Mouse (Mus musculus) intestine, postnatal 0 days (tissue): ENCODE measurements at regions not wholly inside any gene's neighbourhood (a gene's known extent, or its start where the extent isn't known, plus 50 kb on each side); places are given as distances from the start of the nearest gene placed in this dataset.

ENCODE experiments used
- ATAC-seq: fragments of 200-750 bp; cut with Nextera tagmentation; 2 replicates; pipeline ENCODE4 v1.8.0; 2017; ENCODE audit warnings: mild to moderate bottlenecking, moderate TSS enrichment, moderate library complexity
- H3K27ac ChIP-seq: fragments of 300-500 bp; sonication (generic); 2 replicates; pipeline ENCODE4 v1.5.1; 2014; ENCODE audit warnings: mild to moderate bottlenecking, low read depth, low read length, moderate library complexity
- H3K27me3 ChIP-seq: fragments of 300-500 bp; sonication (generic); replicated peaks from 2 replicates; pipeline ENCODE4 v1.6.1; 2014; ENCODE audit warnings: low read length, mixed read lengths; ENCODE audit not compliant: control insufficient read depth, insufficient read depth
- H3K36me3 ChIP-seq: fragments of 300-500 bp; sonication (generic); 2 replicates; pipeline ENCODE4 v1.6.1; 2014; ENCODE audit warnings: mild to moderate bottlenecking, moderate library complexity; ENCODE audit not compliant: control insufficient read depth, insufficient read depth
- H3K4me1 ChIP-seq: fragments of 300-500 bp; sonication (generic); replicated peaks from 2 replicates; pipeline ENCODE4 v1.6.1; 2014; ENCODE audit warnings: antibody characterized with exemption, low read length, mixed read lengths; ENCODE audit not compliant: control insufficient read depth, insufficient read depth
- H3K4me2 ChIP-seq: fragments of 300-500 bp; sonication (generic); replicated peaks from 2 replicates; pipeline ENCODE4 v1.6.1; 2014; ENCODE audit warnings: low read depth, mild to moderate bottlenecking, moderate library complexity
- H3K4me3 ChIP-seq: fragments of 300-500 bp; sonication (generic); 2 replicates; pipeline ENCODE4 v1.5.1; 2014; ENCODE audit warnings: low read depth, low read length
- H3K9ac ChIP-seq: fragments of 300-500 bp; sonication (generic); 2 replicates; pipeline ENCODE4 v1.6.1; 2014; ENCODE audit warnings: mild to moderate bottlenecking, low read depth, low read length
- H3K9me3 ChIP-seq: fragments of 300-500 bp; sonication (generic); 2 replicates; pipeline ENCODE4 v1.6.1; 2016; ENCODE audit warnings: mixed run types; ENCODE audit not compliant: control insufficient read depth
- CTCF ChIP-seq: sonication (generic); IDR thresholded peaks from 2 replicates; pipeline ENCODE4 v1.5.1; 2016; ENCODE audit warnings: low read depth, mild to moderate bottlenecking, control low read depth, antibody characterized with exemption, moderate library complexity
- WGBS: fragments of 180-500 bp; shearing (Covaris S2); extraction: QIAGEN DNeasy Blood & Tissue Kit; methylation state at CpG from one replicate; pipeline ENCODE4 v1.1.7; 2014; 5-methylcytosine and 5-hydroxymethylcytosine counted together

GRCm38 (mm10) chr15:96883754-96884153 is 172.0 kb downstream of the Slc38a4 start:
- TF ChIP-seq CTCF = no peak
- WGBS = 80% methylated on average over 10 of the region's 10 CpGs
- ATAC-seq = no peak

DNA sequence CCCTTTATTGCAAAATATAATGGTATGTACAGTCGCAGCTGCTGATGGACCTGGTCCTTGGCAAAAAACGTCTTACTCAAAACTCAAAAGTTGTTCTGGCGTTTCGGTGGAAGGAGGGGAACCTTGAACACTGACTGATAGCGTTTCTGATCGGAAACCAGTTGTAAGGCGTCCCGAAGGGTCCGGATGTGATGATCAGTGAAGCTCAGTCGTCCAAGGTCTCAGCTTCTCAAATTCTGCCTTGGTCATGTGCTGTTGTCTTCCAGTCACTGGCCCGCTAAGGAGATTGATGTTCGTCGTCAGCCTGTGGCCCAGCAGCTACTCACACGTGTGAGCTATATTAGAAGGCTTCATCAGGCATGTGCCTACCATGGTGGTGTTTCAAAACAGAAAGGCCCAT is 173.5 kb downstream of the Slc38a4 start:
- no peak overlapping the region for H3K4me3 ChIP-seq
- H3K9me3 ChIP-seq = no peaks in the 10 kb centered on the region
- no peaks in the 10 kb centered on the region for H3K36me3 ChIP-seq
- H3K27ac ChIP-seq = no peak overlapping the region
- H3K27me3 ChIP-seq = no peaks in the 10 kb centered on the region
- no peak overlapping the region for H3K4me2 ChIP-seq
- no peak overlapping the region for H3K9ac ChIP-seq
- WGBS = 75% methylated on average over 14 of the region's 14 CpGs
- no peaks in the 10 kb centered on the region for H3K4me1 ChIP-seq
- no peak for TF ChIP-seq CTCF
- no peak for ATAC-seq

More at GRCm38 (mm10) chr15:96883754-96884153, 172.0 kb downstream of the Slc38a4 start:
- Histone ChIP-seq H3K9ac (no peak overlapping the region), H3K27me3 (no peaks in the 10 kb centered on the region), H3K4me2 (no peak overlapping the region), H3K4me1 (no peaks in the 10 kb centered on the region), H3K4me3 (no peak overlapping the region), H3K27ac (no peak overlapping the region), H3K36me3 (no peaks in the 10 kb centered on the region), H3K9me3 (no peaks in the 10 kb centered on the region)

- Histone ChIP-seq H3K4me1 (no peaks in the 10 kb centered on the region), H3K27me3 (no peaks in the 10 kb centered on the region), H3K4me2 (no peak overlapping the region), H3K9me3 (no peaks in the 10 kb centered on the region), H3K36me3 (no peaks in the 10 kb centered on the region), H3K27ac (no peak overlapping the region), H3K4me3 (no peak overlapping the region), H3K9ac (no peak overlapping the region)
- TF ChIP-seq CTCF = no peak
- no peak for ATAC-seq
- WGBS = 57% methylated on average over 9 of the region's 9 CpGs
Measured at GRCm38 (mm10) chr15:96881519-96882170, 174.1 kb downstream of the Slc38a4 start.

DNA sequence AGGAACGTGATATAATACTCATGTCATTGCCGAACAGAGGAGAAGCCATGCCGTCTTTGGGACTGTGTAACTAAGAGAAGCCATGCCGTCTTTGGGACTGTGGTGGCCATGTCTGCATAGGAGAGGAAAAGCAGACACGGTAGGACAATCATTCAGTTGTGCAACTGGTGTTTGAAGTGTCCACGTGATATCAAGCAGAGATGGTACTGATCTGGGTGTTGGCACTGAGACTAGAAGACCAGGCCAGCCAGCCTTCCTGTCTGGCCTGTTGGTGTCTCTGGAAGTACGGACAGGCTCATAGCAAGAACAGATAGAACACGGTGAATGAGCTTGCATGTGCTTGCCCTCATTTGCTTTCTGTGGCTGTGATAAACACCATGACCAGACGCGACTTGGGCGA is 175.7 kb downstream of the Slc38a4 start:
- Histone ChIP-seq H3K4me3 (no peak overlapping the region), H3K4me1 (no peaks in the 10 kb centered on the region), H3K27me3 (no peaks in the 10 kb centered on the region), H3K27ac (no peak overlapping the region), H3K9ac (no peak overlapping the region), H3K36me3 (no peaks in the 10 kb centered on the region), H3K4me2 (no peak overlapping the region), H3K9me3 (no peaks in the 10 kb centered on the region)
- no peak for ATAC-seq
- 89% methylated on average over 11 of the region's 11 CpGs for WGBS
- TF ChIP-seq CTCF = no peak

- Histone ChIP-seq H3K4me3 (no peak overlapping the region), H3K9me3 (no peaks in the 10 kb centered on the region), H3K4me2 (no peak overlapping the region), H3K36me3 (no peaks in the 10 kb centered on the region), H3K4me1 (no peaks in the 10 kb centered on the region), H3K27me3 (no peaks in the 10 kb centered on the region), H3K27ac (no peak overlapping the region), H3K9ac (no peak overlapping the region)
- no peak for TF ChIP-seq CTCF
- 64% methylated on average over 4 of the region's 4 CpGs for WGBS
- ATAC-seq = no peak
Measured at GRCm38 (mm10) chr15:96878796-96879195, 177.0 kb downstream of the Slc38a4 start.

DNA sequence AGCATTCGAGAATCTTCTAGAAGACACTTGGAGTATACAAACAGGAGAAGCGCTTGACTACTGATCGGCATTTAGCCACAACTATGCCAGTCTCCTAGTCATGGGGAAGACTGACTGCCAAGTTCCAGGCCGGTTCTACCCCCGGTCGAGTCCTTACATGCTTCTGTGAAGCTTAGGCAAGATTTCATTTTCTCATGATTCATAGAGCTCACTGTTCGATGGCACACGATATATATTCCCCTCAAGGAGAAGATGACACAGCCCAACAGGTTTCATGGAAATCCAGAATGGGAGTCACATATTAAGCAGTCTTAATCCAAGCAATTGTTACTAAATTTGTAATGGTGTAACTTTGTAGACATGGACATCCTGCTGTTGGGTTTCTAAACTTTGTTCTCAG is 177.8 kb downstream of the Slc38a4 start:
- Histone ChIP-seq H3K9me3 (no peaks in the 10 kb centered on the region), H3K27me3 (no peaks in the 10 kb centered on the region), H3K4me1 (no peaks in the 10 kb centered on the region), H3K4me3 (no peak overlapping the region), H3K4me2 (no peak overlapping the region), H3K27ac (no peak overlapping the region), H3K9ac (no peak overlapping the region), H3K36me3 (no peaks in the 10 kb centered on the region)
- ATAC-seq = no peak
- WGBS = 92% methylated on average over 8 of the region's 8 CpGs
- no peak for TF ChIP-seq CTCF

DNA sequence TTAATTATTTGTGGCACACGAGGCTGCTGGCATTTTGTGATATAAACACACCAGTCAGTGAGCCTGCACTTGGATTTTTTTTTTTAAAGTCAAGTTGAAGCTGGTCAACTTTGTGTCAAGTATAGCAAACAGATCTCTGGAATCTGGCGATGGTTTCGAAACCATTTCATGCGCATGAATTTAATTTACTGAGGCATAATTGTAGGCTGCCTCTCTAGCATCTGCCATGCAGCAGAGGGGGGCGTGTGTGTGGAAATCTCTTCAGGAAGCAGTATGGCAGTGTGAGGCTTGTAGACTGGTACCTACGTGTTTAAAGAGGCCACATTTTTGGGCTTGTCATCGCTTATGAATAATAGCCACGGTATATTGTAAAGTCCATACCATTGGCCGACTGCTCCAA is 177.7 kb upstream of the Slc38a2 start:
- no peak overlapping the region for H3K9ac ChIP-seq
- no peak overlapping the region for H3K4me2 ChIP-seq
- H3K27ac ChIP-seq = no peak overlapping the region
- H3K4me3 ChIP-seq = no peak overlapping the region
- H3K4me1 ChIP-seq = no peaks in the 10 kb centered on the region
- WGBS = 73% methylated on average over 9 of the region's 9 CpGs
- H3K9me3 ChIP-seq = no peaks in the 10 kb centered on the region
- ATAC-seq = no peak
- TF ChIP-seq CTCF = no peak
- H3K27me3 ChIP-seq = no peaks in the 10 kb centered on the region
- no peaks in the 10 kb centered on the region for H3K36me3 ChIP-seq
